Mouse (Mus musculus): ENCODE measurements around the gene Rnf111. TPM values are rescaled to one million over a fixed set of nuclear protein-coding genes. Genes with fewer than 3 reads are reported as not detected.
"Not testable (repeated sequence)": the region's sequence is repeated elsewhere in the genome, so short reads cannot be mapped to it uniquely, and the experiment has no call there.

Rnf111 gene
- polyA plus RNA-seq (2012; rRNA removed) = 17.1 and 35.3 TPM in 2 replicates

- Histone ChIP-seq H3K27me3 (ENCODE audit: control insufficient read depth, insufficient read depth, low read length) (no peaks in the 10 kb centered on the region), H3K36me3 (ENCODE audit: control insufficient read depth, insufficient read depth, low read length) (peaks cover 1% of the 10 kb centered on the region), H3K27ac (ENCODE audit: insufficient read depth, low read depth, low read length) (peak within 1 kb of the TSS; percentile 100), H3K4me1 (ENCODE audit: control insufficient read depth, insufficient read depth, insufficient read length, low read length) (peaks cover 4% of the 10 kb centered on the region; the same call in 1 of the 2 replicates), H3K4me3 (ENCODE audit: low read depth, low read length) (peak within 1 kb of the TSS; percentile 99)
- TF ChIP-seq POLR2A (IDR thresholded peaks at IDR 0.05; ENCODE audit: low read depth, low read length) (peak; percentile 65), CTCF (IDR thresholded peaks at IDR 0.05; ENCODE audit: extremely low read depth, insufficient read length, insufficient replicate concordance, low read depth, low read length) (no peak)
- WGBS = under 1% methylated on average over 45 of the region's 45 CpGs
Measured at GRCm38 (mm10) chr9:70503626-70504041, at the start of gene Rnf111. TSS of gene Rnf111 (minus strand) at chr9:70503725.

DNA sequence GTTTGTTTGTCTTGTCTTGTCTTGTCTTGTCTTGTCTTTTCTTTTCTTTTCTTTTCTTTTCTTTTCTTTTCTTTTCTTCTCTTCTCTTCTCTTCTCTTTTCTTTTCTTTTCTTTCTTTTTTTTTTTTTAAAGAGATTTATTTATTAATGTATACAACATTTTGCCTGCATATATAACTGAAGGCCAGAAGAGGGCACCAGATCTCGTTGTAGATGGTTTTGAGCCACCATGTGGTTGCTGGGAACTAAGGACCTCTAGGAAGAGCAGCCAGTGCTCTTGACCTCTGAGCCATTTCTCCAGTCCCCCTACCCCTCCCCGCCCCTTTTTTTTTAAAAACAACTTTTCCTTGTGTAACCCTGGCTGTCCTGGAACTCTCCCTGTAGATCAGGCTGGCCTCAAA lies 48.7 kb upstream of the Rnf111 start:
- peak; percentile 18; the same call in 1 of the 2 replicates for TF ChIP-seq CTCF (IDR thresholded peaks at IDR 0.05; ENCODE audit: extremely low read depth, insufficient read length, insufficient replicate concordance, low read depth, low read length)
- not testable (repeated sequence) for H3K27me3 ChIP-seq (ENCODE audit: control insufficient read depth, insufficient read depth, low read length); H3K4me3 ChIP-seq (ENCODE audit: low read depth, low read length); H3K4me1 ChIP-seq (ENCODE audit: control insufficient read depth, insufficient read depth, insufficient read length, low read length); H3K27ac ChIP-seq (ENCODE audit: insufficient read depth, low read depth, low read length)
- H3K36me3 ChIP-seq (ENCODE audit: control insufficient read depth, insufficient read depth, low read length) = peaks cover 12% of the 10 kb centered on the region
- 98% methylated on average over 2 of the region's 2 CpGs for WGBS

DNA sequence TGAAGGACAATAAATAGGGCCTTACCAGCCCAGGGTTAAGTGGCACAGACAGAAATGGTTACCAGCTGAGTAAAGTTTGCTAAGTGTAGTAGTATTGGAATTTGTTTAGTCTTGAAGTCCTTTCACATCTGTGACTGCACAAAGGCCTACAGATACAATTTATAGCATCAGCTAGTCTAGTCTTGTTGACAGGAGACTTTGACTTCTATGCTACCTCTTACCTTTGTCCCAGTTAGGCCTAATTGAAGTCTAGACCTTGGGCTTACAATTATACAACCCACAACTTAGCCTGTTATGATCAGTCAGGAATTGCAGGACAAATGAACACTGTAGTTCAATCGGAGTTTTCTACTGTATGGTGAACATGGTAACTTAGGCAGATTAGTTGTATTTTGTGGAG lies 48.0 kb upstream of the Rnf111 start:
- no peak for TF ChIP-seq CTCF (IDR thresholded peaks at IDR 0.05; ENCODE audit: extremely low read depth, insufficient read length, insufficient replicate concordance, low read depth, low read length)
- TF ChIP-seq POLR2A (IDR thresholded peaks at IDR 0.05; ENCODE audit: low read depth, low read length) = no peak

GRCm38 (mm10) chr9:70548304-70548703 lies 44.8 kb upstream of the Rnf111 start:
- H3K36me3 ChIP-seq (ENCODE audit: control insufficient read depth, insufficient read depth, low read length) = peaks cover 12% of the 10 kb centered on the region
- H3K27me3 ChIP-seq (ENCODE audit: control insufficient read depth, insufficient read depth, low read length) = no peaks in the 10 kb centered on the region
- TF ChIP-seq CTCF (IDR thresholded peaks at IDR 0.05; ENCODE audit: extremely low read depth, insufficient read length, insufficient replicate concordance, low read depth, low read length) = no peak
- TF ChIP-seq POLR2A (IDR thresholded peaks at IDR 0.05; ENCODE audit: low read depth, low read length) = no peak
- H3K4me3 ChIP-seq (ENCODE audit: low read depth, low read length) = no peak overlapping the region
- H3K27ac ChIP-seq (ENCODE audit: insufficient read depth, low read depth, low read length) = no peak overlapping the region
- 82% methylated on average over 4 of the region's 4 CpGs for WGBS
- H3K4me1 ChIP-seq (ENCODE audit: control insufficient read depth, insufficient read depth, insufficient read length, low read length) = peaks cover 4% of the 10 kb centered on the region; the same call in 1 of the 2 replicates

More for the DNA sequence above, 48.0 kb upstream of the Rnf111 start:
- Histone ChIP-seq H3K27me3 (ENCODE audit: control insufficient read depth, insufficient read depth, low read length) (no peaks in the 10 kb centered on the region), H3K36me3 (ENCODE audit: control insufficient read depth, insufficient read depth, low read length) (peaks cover 12% of the 10 kb centered on the region), H3K4me1 (ENCODE audit: control insufficient read depth, insufficient read depth, insufficient read length, low read length) (peaks cover 4% of the 10 kb centered on the region; the same call in 1 of the 2 replicates), H3K4me3 (ENCODE audit: low read depth, low read length) (no peak overlapping the region), H3K27ac (ENCODE audit: insufficient read depth, low read depth, low read length) (no peak overlapping the region)
- 69% methylated on average over 1 of the region's 1 CpGs for WGBS

GRCm38 (mm10) chr9:70546576-70546975 lies 43.1 kb upstream of the Rnf111 start:
- WGBS = 53% methylated on average over 3 of the region's 3 CpGs
- H3K4me1 ChIP-seq (ENCODE audit: control insufficient read depth, insufficient read depth, insufficient read length, low read length); H3K27me3 ChIP-seq (ENCODE audit: control insufficient read depth, insufficient read depth, low read length); H3K27ac ChIP-seq (ENCODE audit: insufficient read depth, low read depth, low read length); H3K36me3 ChIP-seq (ENCODE audit: control insufficient read depth, insufficient read depth, low read length); H3K4me3 ChIP-seq (ENCODE audit: low read depth, low read length): not testable (repeated sequence)

DNA sequence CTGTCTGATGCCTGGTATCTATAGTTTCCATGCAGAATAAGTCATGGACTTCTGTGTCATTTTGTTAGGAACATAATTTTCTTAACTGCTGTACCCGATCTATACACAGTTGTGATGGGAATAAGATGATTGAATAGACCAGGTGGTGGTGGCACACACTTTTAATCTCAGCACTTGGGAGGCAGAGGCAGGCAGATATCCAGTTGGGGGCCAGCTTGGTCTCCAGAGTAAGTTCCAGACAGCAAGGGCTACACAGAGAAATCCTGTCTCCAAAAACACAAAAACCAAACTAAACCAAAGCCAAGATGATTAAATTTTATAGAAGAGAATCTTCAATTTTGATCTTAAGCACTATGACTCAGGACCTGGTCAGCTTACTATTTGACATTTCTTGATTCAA lies 41.3 kb upstream of the Rnf111 start:
- Histone ChIP-seq H3K27ac (ENCODE audit: insufficient read depth, low read depth, low read length) (no peak overlapping the region), H3K4me3 (ENCODE audit: low read depth, low read length) (no peak overlapping the region), H3K36me3 (ENCODE audit: control insufficient read depth, insufficient read depth, low read length) (peaks cover 4% of the 10 kb centered on the region; the same call in 1 of the 2 replicates), H3K4me1 (ENCODE audit: control insufficient read depth, insufficient read depth, insufficient read length, low read length) (peaks cover 7% of the 10 kb centered on the region; the same call in 1 of the 2 replicates), H3K27me3 (ENCODE audit: control insufficient read depth, insufficient read depth, low read length) (no peaks in the 10 kb centered on the region)
- no peak for TF ChIP-seq CTCF (IDR thresholded peaks at IDR 0.05; ENCODE audit: extremely low read depth, insufficient read length, insufficient replicate concordance, low read depth, low read length)
- no peak for TF ChIP-seq POLR2A (IDR thresholded peaks at IDR 0.05; ENCODE audit: low read depth, low read length)
- 44% methylated on average over 1 of the region's 1 CpGs for WGBS

DNA sequence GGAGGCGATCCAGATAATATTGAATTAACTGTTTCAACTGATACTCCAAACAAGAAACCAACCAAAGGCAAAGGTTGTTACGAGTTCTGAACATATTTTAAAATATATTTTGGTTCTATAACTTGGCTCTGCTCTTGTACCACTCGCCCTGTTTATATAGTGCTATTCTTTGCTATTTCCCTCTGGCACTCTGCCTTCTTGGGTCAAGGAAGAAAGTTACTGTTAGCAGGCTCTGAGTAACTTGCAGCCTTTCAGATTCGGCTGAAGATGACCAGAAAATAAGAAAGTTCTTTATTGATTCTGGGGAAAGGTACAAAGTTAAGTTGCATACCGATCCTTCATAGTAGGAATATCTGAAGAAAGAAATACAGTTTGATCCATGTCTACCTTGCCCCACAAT lies 40.5 kb upstream of the Rnf111 start:
- WGBS = 17% methylated on average over 5 of the region's 5 CpGs
- H3K4me3 ChIP-seq (ENCODE audit: low read depth, low read length) = no peak overlapping the region

More for the DNA sequence above, 40.5 kb upstream of the Rnf111 start:
- Histone ChIP-seq H3K4me1 (ENCODE audit: control insufficient read depth, insufficient read depth, insufficient read length, low read length) (peaks cover 7% of the 10 kb centered on the region; the same call in 1 of the 2 replicates), H3K36me3 (ENCODE audit: control insufficient read depth, insufficient read depth, low read length) (peaks cover 4% of the 10 kb centered on the region; the same call in 1 of the 2 replicates), H3K27me3 (ENCODE audit: control insufficient read depth, insufficient read depth, low read length) (no peaks in the 10 kb centered on the region), H3K27ac (ENCODE audit: insufficient read depth, low read depth, low read length) (no peak overlapping the region)
- no peak for TF ChIP-seq CTCF (IDR thresholded peaks at IDR 0.05; ENCODE audit: extremely low read depth, insufficient read length, insufficient replicate concordance, low read depth, low read length)
- TF ChIP-seq POLR2A (IDR thresholded peaks at IDR 0.05; ENCODE audit: low read depth, low read length) = no peak

Measured in small intestine, adult 2 months (tissue).